22 mouse cellular contexts compared by ENCODE assay signal in the genomic region with DNA sequence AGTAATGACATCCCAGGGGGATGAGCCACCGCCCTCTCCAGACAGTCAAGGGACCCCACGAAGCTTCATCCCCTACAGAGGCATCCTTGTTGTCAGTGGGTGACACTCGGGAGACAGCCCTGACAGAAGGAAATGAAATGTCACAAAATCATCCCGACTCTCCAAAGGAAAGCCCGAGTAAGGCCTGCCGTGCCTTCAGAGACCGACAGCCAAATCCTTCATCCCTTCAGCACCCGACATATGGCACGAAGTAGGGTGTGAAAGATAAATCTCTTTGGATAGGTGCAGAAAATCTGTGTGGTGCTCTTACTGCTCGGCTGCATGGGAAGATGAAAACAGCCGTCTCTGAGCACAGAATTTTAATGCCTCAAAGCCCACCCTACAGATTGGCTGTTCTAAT.
A peak's percentile ranks its signal among the peaks of the same experiment; 100 is the strongest.
DNase-seq lines count a peak whose midpoint lies in the region; ATAC-seq and TF ChIP-seq lines count a peak whose summit lies in the region.
"Had no signal": no experiment of that assay in that cellular context is flagged by ENCODE, and none has a peak within 500 bp of the region (broad histone marks: within the 10 kb centered on the region; RNA-seq: fewer than 3 reads in every experiment).

No protein-coding gene starts in this region.

- no peak overlapping the region for H3K9ac ChIP-seq in hindbrain, embryonic 13.5 days
- H3K9ac ChIP-seq in hindbrain, embryonic 14.5 days = no peak overlapping the region
- H3K9ac ChIP-seq in forebrain, postnatal 0 days = no peak overlapping the region
- H3K9ac ChIP-seq: embryonic facial prominence, embryonic 13.5 days; hindbrain, embryonic 15.5 days; intestine, embryonic 15.5 days; liver, embryonic 13.5 days; lung, embryonic 15.5 days had no signal

- H3K9me3 ChIP-seq in hindbrain, embryonic 13.5 days = no peaks in the 10 kb centered on the region
- no peaks in the 10 kb centered on the region for H3K9me3 ChIP-seq in hindbrain, embryonic 14.5 days (ENCODE audit: control insufficient read depth, low read length)
- H3K9me3 ChIP-seq in forebrain, postnatal 0 days (ENCODE audit: low read length) = no peaks in the 10 kb centered on the region
- H3K9me3 ChIP-seq: embryonic facial prominence, embryonic 13.5 days; hindbrain, embryonic 15.5 days; intestine, embryonic 15.5 days; liver, embryonic 13.5 days; lung, embryonic 15.5 days had no signal

- no peak for TF ChIP-seq CTCF in forebrain, postnatal 0 days (IDR thresholded peaks at IDR 0.05; ENCODE audit: low read depth)

- DNase-seq in cerebellum, adult 11-12 months = peak; percentile 36
- DNase-seq in cerebellum, postnatal 4 days (ENCODE audit: low spot score in 2 of 2) = no peak
- DNase-seq in hindbrain, embryonic 14.5 days (ENCODE audit: low spot score) = no peak
- peak; percentile 34 to 53 for DNase-seq in right cerebral cortex, postnatal 36 days (ENCODE audit: low spot score in 2 of 2)
- no peak for DNase-seq in right cerebral cortex, postnatal 25 days
- peak; percentile 55 for DNase-seq in forebrain, postnatal 0 days
- no peak for DNase-seq in lung, adult 18-20 months
- DNase-seq: adrenal gland, postnatal 14 days; embryo, embryonic 11 days; kidney, adult 8-10 months; kidney, postnatal 10 days; liver, embryonic 13.5 days; lung, postnatal 4 days; midbrain, embryonic 14.5 days; thymus, adult 2 months; thymus, postnatal 4 days had no signal

- H3K27ac ChIP-seq in hindbrain, embryonic 13.5 days = peak overlapping the region; percentile 14; the same call in 1 of the 2 replicates
- no peak overlapping the region for H3K27ac ChIP-seq in hindbrain, embryonic 14.5 days
- no peak overlapping the region for H3K27ac ChIP-seq in forebrain, postnatal 0 days (ENCODE audit: low read depth, low read length)
- H3K27ac ChIP-seq: embryonic facial prominence, embryonic 13.5 days; hindbrain, embryonic 15.5 days; intestine, embryonic 15.5 days; liver, embryonic 13.5 days; lung, embryonic 15.5 days; stomach, postnatal 0 days had no signal

- H3K36me3 ChIP-seq in hindbrain, embryonic 13.5 days = no peaks in the 10 kb centered on the region
- no peaks in the 10 kb centered on the region for H3K36me3 ChIP-seq in hindbrain, embryonic 14.5 days (replicated peaks; ENCODE audit: control insufficient read depth, insufficient read depth)
- H3K36me3 ChIP-seq in forebrain, postnatal 0 days (ENCODE audit: insufficient read depth) = no peaks in the 10 kb centered on the region
- H3K36me3 ChIP-seq: embryonic facial prominence, embryonic 13.5 days; hindbrain, embryonic 15.5 days; intestine, embryonic 15.5 days; liver, embryonic 13.5 days; lung, embryonic 15.5 days had no signal

- H3K4me1 ChIP-seq in hindbrain, embryonic 13.5 days (replicated peaks) = peaks cover 23% of the 10 kb centered on the region
- H3K4me1 ChIP-seq in hindbrain, embryonic 14.5 days (replicated peaks; ENCODE audit: control insufficient read depth, insufficient read depth, low read length) = peaks cover 12% of the 10 kb centered on the region
- H3K4me1 ChIP-seq in forebrain, postnatal 0 days (ENCODE audit: insufficient read depth) = peaks cover 7% of the 10 kb centered on the region; the same call in 1 of the 2 replicates
- H3K4me1 ChIP-seq: embryonic facial prominence, embryonic 13.5 days; intestine, embryonic 15.5 days; liver, embryonic 13.5 days; lung, embryonic 15.5 days had no signal

- no peak overlapping the region for H3K4me3 ChIP-seq in hindbrain, embryonic 13.5 days
- H3K4me3 ChIP-seq in hindbrain, embryonic 14.5 days (replicated peaks; ENCODE audit: low read length) = no peak overlapping the region
- H3K4me3 ChIP-seq in forebrain, postnatal 0 days (ENCODE audit: low read depth, low read length) = no peak overlapping the region
- H3K4me3 ChIP-seq: embryonic facial prominence, embryonic 13.5 days; hindbrain, embryonic 15.5 days; intestine, embryonic 15.5 days; liver, embryonic 13.5 days; lung, embryonic 15.5 days had no signal

- H3K4me2 ChIP-seq in hindbrain, embryonic 13.5 days = no peak overlapping the region
- H3K4me2 ChIP-seq in hindbrain, embryonic 14.5 days (replicated peaks) = no peak overlapping the region
- H3K4me2 ChIP-seq in forebrain, postnatal 0 days (ENCODE audit: low read depth) = no peak overlapping the region
- H3K4me2 ChIP-seq: embryonic facial prominence, embryonic 13.5 days; hindbrain, embryonic 15.5 days; intestine, embryonic 15.5 days; liver, embryonic 13.5 days; lung, embryonic 15.5 days had no signal

- H3K27me3 ChIP-seq in hindbrain, embryonic 13.5 days = 0 out of 2 replicates have a peak, but pooled peaks cover 2% of the 10 kb centered on the region
- H3K27me3 ChIP-seq in hindbrain, embryonic 14.5 days (ENCODE audit: control insufficient read depth, insufficient read depth, low read length) = no peaks in the 10 kb centered on the region
- no peaks in the 10 kb centered on the region for H3K27me3 ChIP-seq in forebrain, postnatal 0 days (ENCODE audit: insufficient read depth, low read length)
- H3K27me3 ChIP-seq: hindbrain, embryonic 15.5 days; intestine, embryonic 15.5 days; liver, embryonic 13.5 days had no signal

- WGBS in hindbrain, embryonic 13.5 days = 69% methylated on average over 11 of the region's 11 CpGs
- WGBS in hindbrain, embryonic 14.5 days = 66% methylated on average over 11 of the region's 11 CpGs
- WGBS in forebrain, postnatal 0 days = 46% methylated on average over 11 of the region's 11 CpGs

- ATAC-seq in hindbrain, embryonic 13.5 days (ENCODE audit: low FRiP score) = no peak
- no peak for ATAC-seq in hindbrain, embryonic 14.5 days (ENCODE audit: low FRiP score)
- peak; percentile 59 for ATAC-seq in forebrain, postnatal 0 days
- ATAC-seq: intestine, embryonic 15.5 days had no signal

Comparison
In these comparisons a context has a peak if more than half of its experiments do, and no peak if none do; other contexts are left out.
1. DNase-seq: peak in cerebellum, adult 11-12 months (single experiment), right cerebral cortex, postnatal 36 days (2 of 2) and forebrain, postnatal 0 days (single experiment); none in cerebellum, postnatal 4 days (0 of 2), hindbrain, embryonic 14.5 days (single experiment), right cerebral cortex, postnatal 25 days (single experiment) and lung, adult 18-20 months (0 of 2).